28 mouse cellular contexts compared by ENCODE assay signal in genomic region chr12:28939936-28940335, GRCm38 (mm10).
DNase-seq lines count a peak whose midpoint lies in the region; ATAC-seq and TF ChIP-seq lines count a peak whose summit lies in the region.
"Had no signal": no experiment of that assay in that cellular context is flagged by ENCODE, and none has a peak within 500 bp of the region (broad histone marks: within the 10 kb centered on the region; RNA-seq: fewer than 3 reads in every experiment).

No protein-coding gene starts in this region.

- H3K27me3 ChIP-seq in lung, embryonic 14.5 days (ENCODE audit: insufficient read depth, low read length): no peaks in the 10 kb centered on the region
- H3K27me3 ChIP-seq in midbrain, embryonic 11.5 days (ENCODE audit: control insufficient read depth, insufficient read depth, low read length): no peaks in the 10 kb centered on the region
- H3K27me3 ChIP-seq in midbrain, embryonic 16.5 days (ENCODE audit: control insufficient read depth, insufficient read depth, low read depth, low read length): no peaks in the 10 kb centered on the region
- H3K27me3 ChIP-seq: CH12.LX; embryonic facial prominence, embryonic 12.5 days; embryonic facial prominence, embryonic 15.5 days; heart, embryonic 12.5 days; heart, embryonic 15.5 days had no signal

- no peaks in the 10 kb centered on the region for H3K4me1 ChIP-seq in lung, embryonic 14.5 days (ENCODE audit: insufficient read depth)
- no peaks in the 10 kb centered on the region for H3K4me1 ChIP-seq in midbrain, embryonic 11.5 days (ENCODE audit: control insufficient read depth, insufficient read depth, low read length)
- no peaks in the 10 kb centered on the region for H3K4me1 ChIP-seq in midbrain, embryonic 16.5 days (ENCODE audit: control insufficient read depth, insufficient read depth, low read length)
- H3K4me1 ChIP-seq: embryonic facial prominence, embryonic 12.5 days; embryonic facial prominence, embryonic 15.5 days; heart, embryonic 15.5 days had no signal

- no peak overlapping the region for H3K27ac ChIP-seq in lung, embryonic 14.5 days (ENCODE audit: low read depth)
- H3K27ac ChIP-seq in midbrain, embryonic 11.5 days (ENCODE audit: low read depth, low read length): no peak overlapping the region
- no peak overlapping the region for H3K27ac ChIP-seq in midbrain, embryonic 16.5 days (ENCODE audit: low read length)
- H3K27ac ChIP-seq: embryonic facial prominence, embryonic 12.5 days; embryonic facial prominence, embryonic 15.5 days; gastrocnemius, adult 2 months; heart, embryonic 15.5 days; hindbrain, embryonic 14.5 days; hindbrain, postnatal 0 days had no signal

- no peak overlapping the region for H3K4me2 ChIP-seq in lung, embryonic 14.5 days
- H3K4me2 ChIP-seq in midbrain, embryonic 11.5 days: no peak overlapping the region
- H3K4me2 ChIP-seq in midbrain, embryonic 16.5 days (ENCODE audit: low read length): no peak overlapping the region
- H3K4me2 ChIP-seq: embryonic facial prominence, embryonic 12.5 days; embryonic facial prominence, embryonic 15.5 days; heart, embryonic 12.5 days; heart, embryonic 15.5 days; hindbrain, embryonic 14.5 days had no signal

- 47% methylated on average over 7 of the region's 7 CpGs for WGBS in lung, embryonic 14.5 days
- 88% methylated on average over 7 of the region's 7 CpGs for WGBS in midbrain, embryonic 11.5 days
- 90% methylated on average over 7 of the region's 7 CpGs for WGBS in midbrain, embryonic 16.5 days

- H3K36me3 ChIP-seq in lung, embryonic 14.5 days (ENCODE audit: insufficient read depth): no peaks in the 10 kb centered on the region
- H3K36me3 ChIP-seq in midbrain, embryonic 11.5 days (ENCODE audit: control insufficient read depth, insufficient read depth, low read length): no peaks in the 10 kb centered on the region
- no peaks in the 10 kb centered on the region for H3K36me3 ChIP-seq in midbrain, embryonic 16.5 days (ENCODE audit: control insufficient read depth, insufficient read depth, low read length)
- H3K36me3 ChIP-seq: embryonic facial prominence, embryonic 12.5 days; embryonic facial prominence, embryonic 15.5 days; G1E; heart, embryonic 12.5 days; heart, embryonic 15.5 days had no signal

- DNase-seq in lung, embryonic 14.5 days: peak; percentile 79
- DNase-seq in lung, postnatal 25 days (ENCODE audit: low spot score): no peak
- DNase-seq in midbrain, embryonic 11.5 days (ENCODE audit: low spot score, missing footprints): peak; percentile 72
- DNase-seq in lung, postnatal 36 days: peak; percentile 3
- no peak for DNase-seq in testis, postnatal 10 days (ENCODE audit: low spot score)
- DNase-seq: adrenal gland, postnatal 10 days; adrenal gland, postnatal 36 days; B cell, adult 2 months; cerebellum, adult 18-20 months; cerebellum, adult 9-10 months; cerebellum, postnatal 14 days; forebrain, postnatal 0 days; gastrocnemius, adult 2 months; gastrocnemius, postnatal 14 days; heart, adult 18-20 months; heart, postnatal 14 days; heart, postnatal 4 days had no signal

- no peak overlapping the region for H3K4me3 ChIP-seq in lung, embryonic 14.5 days (ENCODE audit: low read depth, low read length)
- H3K4me3 ChIP-seq in midbrain, embryonic 11.5 days (ENCODE audit: low read depth, low read length): no peak overlapping the region
- no peak overlapping the region for H3K4me3 ChIP-seq in midbrain, embryonic 16.5 days (ENCODE audit: low read depth, low read length)
- H3K4me3 ChIP-seq: embryonic facial prominence, embryonic 12.5 days; embryonic facial prominence, embryonic 15.5 days; gastrocnemius, adult 2 months; heart, embryonic 12.5 days; heart, embryonic 15.5 days had no signal

- ATAC-seq in lung, embryonic 14.5 days (ENCODE audit: insufficient read depth): peak; percentile 54; the same call in 1 of the 2 replicates
- ATAC-seq in midbrain, embryonic 11.5 days (ENCODE audit: low FRiP score): no peak
- no peak for ATAC-seq in midbrain, embryonic 16.5 days
- ATAC-seq: forebrain, embryonic 14.5 days; forebrain, postnatal 0 days; hindbrain, postnatal 0 days; Patski had no signal

- no peaks in the 10 kb centered on the region for H3K9me3 ChIP-seq in lung, embryonic 14.5 days (ENCODE audit: low read depth, low read length)
- H3K9me3 ChIP-seq in midbrain, embryonic 11.5 days (ENCODE audit: control insufficient read depth, low read length): no peaks in the 10 kb centered on the region
- H3K9me3 ChIP-seq in midbrain, embryonic 16.5 days (replicated peaks; ENCODE audit: control insufficient read depth, low read length, poor library complexity, severe bottlenecking): no peaks in the 10 kb centered on the region
- H3K9me3 ChIP-seq: embryonic facial prominence, embryonic 12.5 days; embryonic facial prominence, embryonic 15.5 days; G1E; heart, embryonic 12.5 days; heart, embryonic 15.5 days had no signal

- TF ChIP-seq CTCF in lung, embryonic 14.5 days (IDR thresholded peaks at IDR 0.05; ENCODE audit: low read depth): no peak

- no peak overlapping the region for H3K9ac ChIP-seq in lung, embryonic 14.5 days
- H3K9ac ChIP-seq in midbrain, embryonic 11.5 days (ENCODE audit: low read length): no peak overlapping the region
- no peak overlapping the region for H3K9ac ChIP-seq in midbrain, embryonic 16.5 days (ENCODE audit: low read depth, low read length)
- H3K9ac ChIP-seq: embryonic facial prominence, embryonic 12.5 days; embryonic facial prominence, embryonic 15.5 days; forebrain, postnatal 0 days; heart, embryonic 12.5 days; heart, embryonic 15.5 days; hindbrain, embryonic 14.5 days had no signal

Comparison
In these comparisons a context has a peak if more than half of its experiments do, and no peak if none do; other contexts are left out.
1. DNase-seq: peak in lung, embryonic 14.5 days (single experiment), midbrain, embryonic 11.5 days (single experiment) and lung, postnatal 36 days (single experiment); none in lung, postnatal 25 days (single experiment) and testis, postnatal 10 days (single experiment).